Mouse (Mus musculus): Measurements from ENCODE around the gene Mrps7.

Gene Mrps7

GRCm38 (mm10) chr11:115609576-115609975 lies 5.9 kb downstream of the Mrps7 start:
- no peak for DNase-seq

DNA sequence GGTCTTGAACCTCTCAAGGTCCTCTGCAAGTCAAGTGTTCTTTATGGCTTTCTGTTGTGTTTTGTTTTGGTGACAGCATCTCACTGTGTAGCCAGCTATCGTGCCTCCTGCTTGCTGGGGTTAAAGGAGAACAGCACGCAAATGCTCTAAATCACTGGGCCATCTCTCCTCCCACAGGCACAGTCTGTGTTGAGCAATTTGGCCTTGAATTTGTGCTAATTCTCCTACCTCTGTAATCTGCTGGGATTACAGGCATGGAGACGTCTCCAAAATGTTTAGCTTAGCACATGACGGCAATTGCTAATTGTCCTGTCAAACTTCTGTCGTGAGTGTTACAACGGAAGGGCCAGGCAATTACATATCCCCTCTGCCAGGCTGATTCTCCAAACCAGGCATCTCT lies 7.4 kb downstream of the Mrps7 start:
- no peak for DNase-seq

DNA sequence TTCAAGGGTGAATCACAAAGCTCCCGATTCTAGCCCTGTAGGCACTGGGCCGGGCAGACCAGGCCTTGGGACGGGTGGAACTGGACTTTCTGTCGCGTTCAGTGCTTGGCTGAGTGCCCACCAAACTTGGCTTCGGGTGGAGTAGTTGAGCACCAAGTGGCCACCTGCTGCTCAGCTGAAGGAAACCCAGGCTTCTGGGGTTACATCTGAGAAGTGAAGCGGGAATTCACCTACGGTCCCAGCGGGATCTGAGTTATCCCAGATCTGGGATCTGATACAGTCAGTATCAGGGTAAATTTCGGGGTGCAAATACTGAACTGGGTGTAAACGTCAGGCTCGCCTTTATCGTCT lies 8.3 kb downstream of the Mrps7 start:
- DNase-seq = no peak

DNA sequence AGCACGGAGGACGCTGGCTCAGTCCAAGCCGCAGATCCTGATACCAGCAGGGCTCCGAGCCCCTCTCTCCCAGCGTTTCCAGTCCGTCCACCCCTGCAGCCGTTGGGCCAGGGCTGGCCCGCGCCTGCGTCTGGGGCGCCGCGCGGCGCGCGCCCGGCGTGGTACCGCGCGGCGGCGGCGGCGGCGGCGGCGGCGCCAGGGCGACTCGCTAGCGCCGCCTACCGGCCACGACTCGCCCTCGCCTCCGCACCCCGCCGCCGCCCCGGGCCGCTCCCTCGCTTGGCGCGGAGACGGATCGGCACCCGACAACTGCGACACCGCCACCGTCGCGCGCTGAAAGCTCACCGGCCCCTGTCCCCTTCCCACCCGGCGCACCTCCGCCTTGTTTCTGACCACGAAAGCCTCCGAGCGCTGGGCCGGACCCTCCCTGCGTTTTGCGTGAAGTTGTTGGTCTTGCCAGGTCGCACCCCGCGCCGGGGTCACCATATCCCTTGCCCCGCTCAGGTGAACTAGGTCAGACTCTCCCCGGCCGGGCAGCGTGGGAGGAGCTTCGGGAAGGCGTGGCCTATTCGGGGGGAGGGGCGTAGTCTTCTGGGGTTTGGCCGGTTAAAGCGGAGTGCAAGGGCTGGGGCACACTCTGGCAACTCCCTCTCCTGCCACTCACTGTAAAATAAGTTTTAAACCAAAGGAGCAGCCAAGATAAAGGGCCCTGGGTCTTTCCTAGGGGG lies 8.8 kb downstream of the Mrps7 start, which contains the start of gene Mif4gd:
Gene Mif4gd (minus strand): TSS at position 560 of the 728 bp plus-strand sequence.
- peak; percentile 89 for DNase-seq

DNA sequence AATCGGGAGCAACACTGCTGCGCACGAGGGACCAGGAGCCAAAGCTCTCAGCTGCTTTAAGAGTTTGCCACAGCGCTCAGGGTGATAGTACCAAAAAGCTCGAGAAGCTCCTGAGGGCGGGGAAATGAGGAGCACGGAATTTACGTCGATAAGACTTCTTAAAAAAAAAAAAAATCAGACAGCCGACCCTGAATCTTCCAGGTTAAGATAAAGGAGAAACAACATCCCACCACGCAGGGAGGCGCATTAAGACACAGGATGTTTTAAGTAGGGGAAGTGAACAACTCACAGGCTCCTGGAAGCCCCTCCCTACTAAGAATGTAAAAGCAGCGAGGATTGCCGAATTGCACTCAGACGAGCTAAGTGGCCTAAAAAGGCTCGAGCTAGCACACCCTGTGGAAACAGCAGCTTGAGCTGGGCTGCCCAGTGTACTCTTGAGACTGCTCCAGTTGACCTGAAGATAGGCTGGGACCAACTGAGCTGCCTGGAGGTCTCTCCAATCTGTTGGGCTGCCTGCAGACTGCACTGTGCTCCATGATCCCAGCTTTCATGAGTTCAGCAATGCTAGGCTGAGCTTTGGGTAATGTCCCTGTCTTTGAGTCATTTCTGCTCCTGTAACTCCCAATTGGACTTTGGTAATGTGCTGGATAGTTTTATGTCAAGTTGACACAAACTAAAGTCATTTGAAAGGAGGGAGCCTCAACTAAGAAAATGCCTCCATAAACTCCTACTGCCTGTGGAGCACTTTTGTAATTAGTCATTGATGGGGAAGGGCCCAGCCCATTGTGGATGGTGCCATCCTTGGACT lies 9.6 kb downstream of the Mrps7 start:
- DNase-seq = no peak

DNA sequence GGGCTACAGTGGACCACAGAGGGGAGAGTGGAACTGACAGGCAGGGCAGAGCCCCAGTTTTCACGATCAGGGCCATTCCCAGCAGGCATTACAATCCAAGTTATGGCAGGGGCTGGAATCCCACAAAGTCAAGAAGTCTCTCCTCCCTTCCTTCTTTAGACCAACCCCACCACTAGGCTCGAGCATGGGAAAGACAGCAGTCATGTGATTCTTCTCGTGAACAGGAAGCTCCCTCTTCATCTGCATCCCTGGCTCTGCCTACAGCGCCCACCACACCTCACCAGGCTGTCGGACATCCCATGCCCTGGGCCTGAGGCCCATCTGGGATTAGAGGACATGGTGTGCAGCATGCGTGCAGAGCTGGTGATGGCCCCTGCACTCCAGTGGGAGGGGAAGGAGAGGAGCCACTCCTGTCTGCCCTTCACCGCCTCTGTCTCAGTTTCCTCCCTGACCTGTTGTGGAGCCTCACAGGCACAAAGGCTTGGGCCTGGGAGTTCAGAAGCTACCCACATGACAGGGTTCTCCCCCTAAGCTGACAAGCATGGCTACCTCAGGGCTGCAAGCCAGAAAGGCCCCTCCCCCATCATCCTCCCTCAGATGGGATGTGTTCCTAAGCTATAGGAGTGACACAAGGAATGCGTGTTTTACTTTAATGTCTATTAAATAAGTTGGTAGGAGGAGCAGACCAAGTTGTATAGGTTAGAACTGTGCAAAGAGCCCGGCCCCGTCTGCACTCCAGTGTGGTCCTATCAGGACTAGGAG lies 10.8 kb downstream of the Mrps7 start:
- DNase-seq = no peak

DNA sequence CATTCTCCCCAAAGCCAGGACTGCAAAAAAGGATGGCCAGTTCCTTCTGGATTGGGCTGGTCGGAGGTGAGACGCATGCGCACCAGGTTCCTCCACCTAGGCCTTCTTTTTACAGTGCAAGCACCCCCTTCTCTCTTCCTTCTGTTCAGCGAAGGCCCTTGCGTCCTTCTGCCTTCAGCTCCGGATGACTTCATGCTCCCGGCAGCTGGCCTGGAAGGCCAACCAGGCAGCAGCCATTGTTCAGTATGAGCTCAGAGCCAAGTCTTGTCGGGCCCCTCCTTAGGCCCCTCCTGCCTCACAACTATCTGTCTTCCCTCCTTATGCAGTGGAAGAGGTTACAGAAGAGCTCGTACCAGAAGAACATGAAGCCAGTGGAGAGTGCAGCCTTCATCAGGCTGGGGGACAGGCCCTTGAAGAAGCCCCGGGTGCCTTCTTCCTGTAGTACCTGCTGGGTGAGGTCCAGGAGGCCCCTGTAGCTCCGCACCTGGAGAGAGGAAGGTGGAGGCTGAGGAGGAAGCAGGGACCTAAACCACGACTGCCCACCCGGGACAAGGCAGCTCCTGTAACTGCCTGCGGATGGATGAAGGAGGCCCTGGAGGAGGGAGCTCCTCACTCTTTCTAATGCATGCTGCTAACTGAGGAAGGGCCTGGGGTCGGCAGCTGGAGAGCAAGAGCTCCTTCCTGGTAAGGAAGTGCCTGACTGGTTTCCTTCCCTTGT lies 11.5 kb downstream of the Mrps7 start:
- no peak for DNase-seq

- DNase-seq = no peak
Measured at GRCm38 (mm10) chr11:115615875-115616274, 12.2 kb downstream of the Mrps7 start.

DNA sequence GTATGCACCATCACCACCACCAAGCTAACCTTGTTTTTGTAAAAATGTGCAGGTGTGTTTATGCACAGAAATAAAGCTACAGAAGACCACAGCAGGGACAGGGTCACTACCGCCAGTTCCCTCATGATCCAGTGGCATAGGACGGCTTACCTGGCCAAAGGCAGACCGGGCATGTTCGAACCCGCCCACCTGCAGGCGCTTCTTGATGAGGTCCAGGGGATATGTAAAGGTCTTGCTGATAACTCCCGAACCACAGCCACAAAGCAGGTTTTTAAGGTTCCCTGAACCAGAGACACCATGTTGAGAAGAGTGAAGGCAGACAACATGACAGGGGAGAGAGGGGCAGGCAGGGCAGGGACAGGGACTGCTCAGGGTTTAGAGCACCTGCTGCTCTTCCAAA lies 12.6 kb downstream of the Mrps7 start:
- no peak for DNase-seq

- no peak for DNase-seq
Measured at GRCm38 (mm10) chr11:115616893-115617292, 13.2 kb downstream of the Mrps7 start.

DNA sequence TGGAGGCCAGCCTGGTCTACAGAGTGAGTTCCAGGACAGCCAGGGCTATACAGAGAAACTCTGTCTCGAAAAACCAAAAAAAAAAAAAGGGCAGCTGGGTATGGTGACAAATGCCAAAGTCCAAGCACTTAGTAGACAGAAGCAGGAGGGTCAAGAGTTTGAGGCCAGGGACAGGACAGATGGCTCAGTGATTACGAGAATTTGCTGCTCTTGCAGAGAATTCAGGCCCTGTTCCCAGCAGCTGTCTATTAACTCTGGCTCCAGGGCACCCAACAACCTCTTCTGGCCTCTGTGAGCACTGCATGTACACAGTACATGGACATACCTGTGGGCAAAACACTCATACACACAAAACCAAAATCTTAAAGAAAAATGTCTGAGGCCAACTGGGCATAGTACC lies 14.3 kb downstream of the Mrps7 start:
- no peak for DNase-seq

DNA sequence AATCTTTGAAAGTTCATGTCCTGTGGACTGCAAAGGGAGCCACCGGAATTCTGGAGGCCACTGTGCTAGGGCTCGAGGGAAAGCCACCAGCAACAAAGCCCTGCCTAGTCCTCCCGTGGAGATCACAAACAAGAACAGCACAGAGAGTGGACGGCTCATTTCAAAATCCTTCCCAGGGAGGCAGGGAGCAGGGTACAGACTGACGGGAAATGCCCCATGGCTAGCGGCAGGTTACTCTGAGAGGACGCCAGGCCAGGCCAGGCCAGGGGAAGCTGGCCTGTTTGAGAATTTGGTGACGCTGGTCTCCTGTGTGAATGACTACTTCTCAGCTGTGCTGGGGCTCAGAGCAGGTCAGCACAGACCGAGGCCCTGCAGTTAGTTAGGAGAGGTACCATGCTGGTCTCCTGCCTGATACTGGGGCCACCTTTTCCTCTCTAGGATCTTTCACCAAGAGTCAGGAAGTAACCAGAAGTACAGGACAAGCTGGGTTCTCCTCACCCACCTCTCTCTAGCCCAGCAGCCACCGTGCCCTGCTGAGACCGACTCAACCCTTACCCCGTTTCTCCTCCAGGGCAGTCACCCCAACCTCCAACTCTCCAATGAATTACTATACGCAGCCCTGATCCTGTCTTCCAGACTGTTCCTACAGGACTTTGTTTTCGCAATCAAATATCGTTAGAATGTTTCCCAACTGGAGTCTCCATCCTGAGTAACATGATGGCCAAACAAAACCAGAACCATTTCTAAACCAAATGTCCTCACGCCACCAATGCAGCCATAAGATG lies 15.2 kb downstream of the Mrps7 start:
- no peak for DNase-seq

GRCm38 (mm10) chr11:115619949-115620348 lies 16.2 kb downstream of the Mrps7 start:
- no peak for DNase-seq

DNA sequence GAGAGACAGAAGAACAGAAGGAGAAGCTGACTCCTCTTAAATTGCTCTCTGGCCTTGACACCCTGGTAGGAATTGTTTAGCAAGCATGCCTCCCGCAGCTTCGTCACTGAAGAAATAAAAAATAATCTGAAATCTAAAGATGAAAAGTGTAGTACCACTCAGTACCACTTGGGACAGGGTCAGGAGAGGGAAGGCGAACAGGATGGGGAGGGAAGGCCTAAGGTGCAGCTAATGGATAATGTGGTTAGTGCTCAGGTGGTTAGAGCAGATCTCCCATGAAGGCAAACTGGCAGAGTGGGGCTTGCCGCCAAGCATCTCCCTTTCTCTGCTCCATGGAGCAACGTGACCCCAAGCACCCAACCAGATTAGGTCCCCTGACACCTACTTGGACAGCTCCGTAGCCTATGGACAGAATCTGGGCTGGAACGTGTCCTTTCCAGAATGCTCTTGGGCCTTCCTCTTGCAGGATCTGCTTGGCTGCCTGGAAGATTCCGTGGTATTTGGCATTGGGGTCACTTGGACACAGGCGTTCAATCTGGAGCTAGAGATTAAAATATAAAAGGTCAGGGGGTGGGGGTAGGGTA lies 19.9 kb downstream of the Mrps7 start:
- DNase-seq = no peak

GRCm38 (mm10) chr11:115625877-115626276 lies 22.2 kb downstream of the Mrps7 start:
- DNase-seq = no peak

DNA sequence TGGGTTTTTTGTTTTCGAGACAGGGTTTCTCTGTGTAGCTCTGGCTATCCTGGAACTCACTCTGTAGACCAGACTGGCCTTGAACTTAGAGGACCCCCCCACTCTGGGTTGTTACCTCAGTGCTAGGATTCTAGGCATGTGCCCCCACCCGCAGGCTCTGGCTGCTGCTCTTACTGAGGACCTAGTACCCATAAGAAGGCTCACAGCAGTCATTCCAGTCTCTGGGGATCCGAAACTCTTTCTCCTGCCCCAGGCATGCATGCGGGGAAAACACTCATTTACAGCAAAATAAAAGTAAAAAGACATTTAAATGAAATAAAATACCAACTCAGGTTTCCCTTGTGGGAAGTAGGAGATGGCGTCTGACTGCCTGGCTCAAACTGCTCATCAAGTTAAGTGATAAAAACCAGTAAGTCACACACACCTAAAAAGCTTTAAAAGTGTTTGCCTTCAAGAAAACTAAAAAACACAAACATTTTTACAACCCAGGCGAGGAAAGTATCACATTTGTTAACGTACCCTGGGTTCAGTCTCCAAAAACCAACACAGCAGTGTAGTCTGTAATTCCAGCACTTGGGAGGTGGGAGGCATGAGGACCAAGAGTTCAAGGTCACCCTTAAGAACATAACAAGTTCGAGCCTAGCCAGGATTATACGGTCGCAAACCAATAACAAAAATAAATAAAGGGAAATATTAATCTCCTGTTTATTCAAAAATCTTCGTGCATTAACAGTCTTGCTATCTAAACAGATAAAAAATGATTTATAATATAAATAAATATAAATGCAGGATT lies 23.3 kb downstream of the Mrps7 start:
- no peak for DNase-seq

DNA sequence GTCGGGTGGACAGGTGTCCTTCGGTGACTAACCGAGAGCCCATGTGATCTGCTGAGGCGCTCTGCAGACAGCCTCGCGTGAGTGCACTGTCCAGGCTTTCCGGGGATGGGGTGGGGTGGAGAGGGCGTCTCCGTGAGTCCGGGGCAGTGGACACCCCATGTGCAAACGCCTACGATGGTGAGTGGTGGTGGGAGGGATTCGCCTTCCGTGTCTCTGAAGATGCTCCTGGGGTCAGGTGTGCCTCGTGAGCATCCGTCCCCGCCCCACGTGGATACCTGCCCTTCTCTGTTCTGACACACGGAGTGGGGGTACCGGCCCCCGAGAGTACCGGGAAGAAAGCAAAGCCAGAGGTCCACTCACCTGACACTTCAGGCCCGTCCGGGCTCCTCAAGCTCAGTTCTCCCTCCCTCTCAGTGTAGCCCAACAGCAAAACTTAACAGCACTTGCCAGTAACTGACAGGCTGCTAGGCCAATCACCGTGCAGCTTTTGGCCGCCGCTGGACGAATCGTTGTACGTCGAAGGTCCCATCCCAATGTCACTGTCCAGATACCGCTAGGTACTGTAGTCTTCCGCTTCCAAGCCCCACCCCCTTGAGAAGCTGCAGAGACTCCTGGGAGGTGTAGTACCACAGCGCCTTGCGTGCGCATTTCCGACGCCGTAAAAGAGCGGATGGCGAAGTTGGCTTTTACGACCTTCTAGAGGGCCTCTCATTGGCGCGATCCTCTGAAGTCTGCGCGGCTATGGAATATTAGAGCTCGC lies 24.2 kb downstream of the Mrps7 start, which contains the start of gene Slc25a19:
Gene Slc25a19 (minus strand): TSS at position 591 of the 760 bp plus-strand sequence.
- DNase-seq = peak; percentile 99

- DNase-seq = no peak
Measured at GRCm38 (mm10) chr11:115628465-115629101, 24.9 kb downstream of the Mrps7 start.
